Mouse (Mus musculus): ENCODE data around the gene Nt5c3b. TPM values are rescaled to one million over a fixed set of nuclear protein-coding genes. Genes with fewer than 3 reads are reported as not detected.

The Nt5c3b gene
- polyA plus RNA-seq (2012; rRNA removed) (131 and 140 TPM in 2 replicates), polyA plus RNA-seq (2014; fragmentation: Nextera tagmentation; extraction: Ambion mirVana) (138 and 147 TPM in 2 replicates)

DNA sequence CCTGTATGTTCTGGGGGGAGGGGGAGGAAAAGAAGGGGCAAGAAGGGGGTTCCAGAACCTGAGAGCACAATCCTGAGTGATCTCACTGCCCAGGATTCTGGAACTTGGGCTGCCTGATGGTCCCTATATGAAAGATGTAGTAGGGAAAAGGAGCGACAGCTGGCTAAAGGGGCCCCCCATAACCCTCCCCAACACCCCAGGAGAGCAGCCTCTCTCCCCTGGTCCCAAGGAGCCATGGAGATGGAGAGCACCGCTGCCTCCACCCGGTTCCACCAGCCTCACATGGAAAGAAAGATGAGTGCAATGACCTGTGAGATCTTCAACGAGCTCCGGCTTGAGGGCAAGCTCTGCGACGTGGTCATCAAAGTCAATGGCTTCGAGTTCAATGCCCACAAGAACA is at the start of gene Nt5c3b, which contains the start of gene Klhl10:
TSS of gene Nt5c3b (minus strand) at position 12 of the 400 bp plus-strand sequence.
TSS of gene Klhl10 (plus strand) at position 121 of the 400 bp plus-strand sequence.
- H3K4me1 ChIP-seq (ENCODE audit: control insufficient read depth, insufficient read depth, low read length): peaks cover 11% of the 10 kb centered on the region
- DNase-seq (ENCODE audit: low spot score): no peak
- WGBS: 83% methylated on average over 8 of the region's 8 CpGs
- peaks cover 25% of the 10 kb centered on the region for H3K36me3 ChIP-seq (ENCODE audit: control insufficient read depth, insufficient read depth, low read length)
- peak within 1 kb of the TSS; percentile 59 for H3K4me2 ChIP-seq (replicated peaks; ENCODE audit: low read depth, low read length, severe bottlenecking)
- ATAC-seq (ENCODE audit: low FRiP score, low read depth): no peak
- H3K4me3 ChIP-seq (replicated peaks; ENCODE audit: low read length): peak within 1 kb of the TSS; percentile 84
- TF ChIP-seq POLR2A (IDR thresholded peaks at IDR 0.05; ENCODE audit: borderline replicate concordance, extremely low read depth, insufficient read depth, insufficient read length): no peak
- peak within 1 kb of the TSS; percentile 74 for H3K27ac ChIP-seq (replicated peaks; ENCODE audit: low read depth, low read length)
- H3K27me3 ChIP-seq (ENCODE audit: control insufficient read depth, insufficient read depth, low read length): no peaks in the 10 kb centered on the region
- peak within 1 kb of the TSS; percentile 92 for H3K9ac ChIP-seq (ENCODE audit: low read depth, low read length, severe bottlenecking)
- no peaks in the 10 kb centered on the region for H3K9me3 ChIP-seq (ENCODE audit: control insufficient read depth, low read length)

DNA sequence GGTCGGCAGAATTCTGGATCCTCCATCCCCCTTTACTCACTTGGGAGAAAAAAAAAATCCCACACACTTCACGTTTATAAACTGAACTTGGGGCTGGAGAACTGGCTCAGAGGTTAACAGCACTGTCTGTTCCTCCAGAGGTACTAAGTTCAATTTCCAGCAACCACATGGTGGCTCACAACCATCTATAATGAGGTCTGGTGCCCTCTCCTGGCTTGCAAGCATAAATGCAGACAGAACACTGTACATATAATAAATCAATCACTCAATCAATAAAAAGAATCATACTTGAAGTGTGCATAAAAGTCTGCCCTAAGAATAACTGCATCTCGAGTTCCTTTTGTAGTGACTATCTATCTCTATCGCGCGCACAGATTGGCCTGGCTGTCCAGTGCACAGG is 49.3 kb upstream of the Nt5c3b start:
- Histone ChIP-seq H3K4me2 (replicated peaks; ENCODE audit: low read depth, low read length, severe bottlenecking) (no peak overlapping the region), H3K27ac (replicated peaks; ENCODE audit: low read depth, low read length) (no peak overlapping the region), H3K36me3 (ENCODE audit: control insufficient read depth, insufficient read depth, low read length) (peaks cover 89% of the 10 kb centered on the region), H3K27me3 (ENCODE audit: control insufficient read depth, insufficient read depth, low read length) (no peaks in the 10 kb centered on the region), H3K9me3 (ENCODE audit: control insufficient read depth, low read length) (no peaks in the 10 kb centered on the region), H3K4me3 (replicated peaks; ENCODE audit: low read length) (no peak overlapping the region), H3K9ac (ENCODE audit: low read depth, low read length, severe bottlenecking) (no peak overlapping the region), H3K4me1 (ENCODE audit: control insufficient read depth, insufficient read depth, low read length) (no peaks in the 10 kb centered on the region)
- no peak for DNase-seq (ENCODE audit: low spot score)
- ATAC-seq (ENCODE audit: low FRiP score, low read depth): no peak
- WGBS: 87% methylated on average over 6 of the region's 6 CpGs
- TF ChIP-seq POLR2A (IDR thresholded peaks at IDR 0.05; ENCODE audit: borderline replicate concordance, extremely low read depth, insufficient read depth, insufficient read length): no peak

DNA sequence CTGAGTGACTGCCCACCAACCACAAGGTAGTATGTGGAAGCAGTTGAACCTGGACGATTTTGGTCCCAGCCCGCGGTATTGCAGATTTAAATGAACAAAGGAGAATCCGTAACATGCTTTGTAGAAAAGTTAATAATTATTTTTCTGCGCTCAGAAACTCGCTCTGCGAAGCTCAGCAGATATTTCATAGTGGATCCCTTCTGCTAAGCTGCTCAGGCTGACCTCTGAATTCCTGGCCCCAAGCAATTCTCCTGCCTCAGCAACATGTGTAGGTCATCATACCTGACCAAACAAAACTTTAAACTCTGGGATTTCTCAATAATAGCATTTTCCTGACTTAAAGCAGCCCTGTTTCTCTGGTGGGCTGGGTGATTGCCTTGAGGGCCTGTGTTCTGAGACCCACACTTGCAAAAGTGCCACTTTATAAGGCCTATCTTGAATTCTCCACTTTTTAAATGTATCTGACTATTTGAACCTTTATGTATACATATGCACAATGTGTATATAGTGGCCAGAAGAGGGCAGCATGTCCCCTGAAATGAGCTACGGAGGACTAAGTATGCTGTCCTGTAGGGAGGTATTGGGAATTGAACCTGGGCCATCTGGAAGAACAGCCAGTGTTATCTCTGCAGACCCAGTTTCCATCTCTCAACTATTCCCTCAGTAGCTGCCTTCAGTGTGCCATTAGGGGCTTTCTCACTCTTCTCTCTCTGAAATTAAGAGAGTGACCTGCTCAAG is 44.4 kb upstream of the Nt5c3b start:
- no peaks in the 10 kb centered on the region for H3K9me3 ChIP-seq (ENCODE audit: control insufficient read depth, low read length)
- peaks cover 91% of the 10 kb centered on the region for H3K36me3 ChIP-seq (ENCODE audit: control insufficient read depth, insufficient read depth, low read length)
- peak; percentile 48 for DNase-seq (ENCODE audit: low spot score)
- no peak overlapping the region for H3K9ac ChIP-seq (ENCODE audit: low read depth, low read length, severe bottlenecking)
- H3K27me3 ChIP-seq (ENCODE audit: control insufficient read depth, insufficient read depth, low read length): no peaks in the 10 kb centered on the region
- TF ChIP-seq POLR2A (IDR thresholded peaks at IDR 0.05; ENCODE audit: borderline replicate concordance, extremely low read depth, insufficient read depth, insufficient read length): no peak
- no peak overlapping the region for H3K4me2 ChIP-seq (replicated peaks; ENCODE audit: low read depth, low read length, severe bottlenecking)
- no peaks in the 10 kb centered on the region for H3K4me1 ChIP-seq (ENCODE audit: control insufficient read depth, insufficient read depth, low read length)
- ATAC-seq (ENCODE audit: low FRiP score, low read depth): no peak
- H3K4me3 ChIP-seq (replicated peaks; ENCODE audit: low read length): no peak overlapping the region
- no peak overlapping the region for H3K27ac ChIP-seq (replicated peaks; ENCODE audit: low read depth, low read length)
- WGBS: 90% methylated on average over 8 of the region's 8 CpGs

DNA sequence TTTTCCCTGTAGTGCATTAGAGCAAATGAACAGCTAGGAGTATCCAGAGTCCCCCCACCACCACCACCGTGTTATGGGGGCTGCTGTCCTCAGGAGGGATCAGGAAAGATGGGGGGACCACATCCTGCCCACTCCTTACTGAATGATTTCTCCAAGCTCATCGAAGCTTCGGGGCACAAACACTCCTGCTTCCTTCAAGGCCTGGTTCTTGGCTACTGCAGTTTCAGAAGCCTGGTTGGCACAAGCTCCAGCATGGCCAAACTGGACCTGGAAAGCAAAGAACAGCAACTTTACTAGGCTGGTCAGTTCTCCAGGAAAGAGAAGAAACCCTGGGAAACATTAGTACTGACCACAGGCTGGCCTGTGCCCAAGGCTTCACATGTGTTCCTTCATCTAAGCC is 42.9 kb upstream of the Nt5c3b start:
- WGBS: 89% methylated on average over 3 of the region's 3 CpGs
- Histone ChIP-seq H3K36me3 (ENCODE audit: control insufficient read depth, insufficient read depth, low read length) (peaks cover 93% of the 10 kb centered on the region), H3K27ac (replicated peaks; ENCODE audit: low read depth, low read length) (no peak overlapping the region), H3K9ac (ENCODE audit: low read depth, low read length, severe bottlenecking) (no peak overlapping the region), H3K4me3 (replicated peaks; ENCODE audit: low read length) (no peak overlapping the region), H3K9me3 (ENCODE audit: control insufficient read depth, low read length) (no peaks in the 10 kb centered on the region), H3K27me3 (ENCODE audit: control insufficient read depth, insufficient read depth, low read length) (no peaks in the 10 kb centered on the region), H3K4me2 (replicated peaks; ENCODE audit: low read depth, low read length, severe bottlenecking) (no peak overlapping the region), H3K4me1 (ENCODE audit: control insufficient read depth, insufficient read depth, low read length) (no peaks in the 10 kb centered on the region)
- DNase-seq (ENCODE audit: low spot score): no peak
- ATAC-seq (ENCODE audit: low FRiP score, low read depth): no peak
- TF ChIP-seq POLR2A (IDR thresholded peaks at IDR 0.05; ENCODE audit: borderline replicate concordance, extremely low read depth, insufficient read depth, insufficient read length): no peak

GRCm38 (mm10) chr11:100479152-100479551 is 37.5 kb upstream of the Nt5c3b start:
- DNase-seq (ENCODE audit: low spot score) (no peak), ATAC-seq (ENCODE audit: low FRiP score, low read depth) (no peak)
- Histone ChIP-seq H3K9ac (ENCODE audit: low read depth, low read length, severe bottlenecking) (no peak overlapping the region), H3K9me3 (ENCODE audit: control insufficient read depth, low read length) (no peaks in the 10 kb centered on the region), H3K27ac (replicated peaks; ENCODE audit: low read depth, low read length) (no peak overlapping the region), H3K27me3 (ENCODE audit: control insufficient read depth, insufficient read depth, low read length) (no peaks in the 10 kb centered on the region), H3K4me1 (ENCODE audit: control insufficient read depth, insufficient read depth, low read length) (no peaks in the 10 kb centered on the region), H3K36me3 (ENCODE audit: control insufficient read depth, insufficient read depth, low read length) (peaks cover 81% of the 10 kb centered on the region), H3K4me3 (replicated peaks; ENCODE audit: low read length) (no peak overlapping the region), H3K4me2 (replicated peaks; ENCODE audit: low read depth, low read length, severe bottlenecking) (no peak overlapping the region)
- 76% methylated on average over 7 of the region's 7 CpGs for WGBS
- TF ChIP-seq POLR2A (IDR thresholded peaks at IDR 0.05; ENCODE audit: borderline replicate concordance, extremely low read depth, insufficient read depth, insufficient read length): no peak

Measured in limb, embryonic 14.5 days (tissue).